Mouse (Mus musculus) liver, adult 2 months (tissue): ENCODE measurements around the gene Ndufc1. TPM values are rescaled to one million over a fixed set of nuclear protein-coding genes. Genes with fewer than 3 reads are reported as not detected.

Experiments
- DNase-seq: peaks from one replicate; pipeline ENCODE4 v3.0.0-alpha.2; 2011; ENCODE audit warnings: low read depth, low spot score; ENCODE audit errors: extremely low read depth
- H3K27ac ChIP-seq: fragments of 200-500 bp; replicated peaks from 2 replicates; pipeline ENCODE4 v1.5.1; 2012; ENCODE audit warnings: low read depth, mild to moderate bottlenecking, control low read depth, inconsistent platforms, low read length; ENCODE audit not compliant: insufficient read depth
- H3K27me3 ChIP-seq: fragments of 200-500 bp; 2 replicates; pipeline ENCODE4 v1.6.1; 2012; ENCODE audit warnings: mild to moderate bottlenecking, moderate library complexity, low read length, inconsistent platforms; ENCODE audit not compliant: control insufficient read depth, insufficient read depth
- H3K36me3 ChIP-seq: fragments of 200-500 bp; 2 replicates; pipeline ENCODE4 v1.6.1; 2012; ENCODE audit warnings: low read length, inconsistent platforms; ENCODE audit not compliant: control insufficient read depth, insufficient read depth
- H3K4me1 ChIP-seq: fragments of 200-500 bp; 2 replicates; pipeline ENCODE4 v1.6.1; 2011; ENCODE audit warnings: low read length; ENCODE audit not compliant: control insufficient read depth, insufficient read depth
- H3K4me3 ChIP-seq: fragments of 200-500 bp; 2 replicates; pipeline ENCODE4 v1.5.1; 2011; ENCODE audit warnings: low read depth, mild to moderate bottlenecking, control low read depth, low read length, moderate library complexity; ENCODE audit not compliant: insufficient read depth
- H3K79me2 ChIP-seq: fragments of 200-500 bp; 2 replicates; pipeline ENCODE4 v1.6.1; 2012; ENCODE audit warnings: inconsistent platforms, mild to moderate bottlenecking, low read length, moderate library complexity; ENCODE audit not compliant: control insufficient read depth, insufficient read depth
- H3K9ac ChIP-seq: fragments of 200-500 bp; 2 replicates; pipeline ENCODE4 v1.6.1; 2012; ENCODE audit warnings: low read depth, mild to moderate bottlenecking, control low read depth, inconsistent platforms, low read length
- CTCF ChIP-seq: fragments of 200-500 bp; IDR thresholded peaks from 2 replicates; pipeline ENCODE4 v1.5.1; 2011; ENCODE audit warnings: low read depth, low read length, control low read depth
- POLR2A ChIP-seq: fragments of 200-500 bp; IDR thresholded peaks from 2 replicates; pipeline ENCODE4 v1.6.1; 2011; ENCODE audit warnings: low read length, control low read depth; ENCODE audit not compliant: insufficient read depth; ENCODE audit errors: extremely low read depth
- WGBS: fragments of 180-500 bp; shearing (Covaris S2); methylation state at CpG from one replicate; pipeline ENCODE4 v1.1.7; 2018; 5-methylcytosine and 5-hydroxymethylcytosine counted together
- polyA plus RNA-seq: library from polyadenylated mRNA; depleted of rRNA; stranded (reverse); fragments of >200 nt; gene quantifications from 2 replicates; pipeline ENCODE4 v1.2.3, GENCODE M21; 2012
- total RNA-seq: library from RNA; depleted of rRNA; stranded (reverse); fragments of >200 nt; gene quantifications from 2 replicates; pipeline ENCODE4 v1.2.3, GENCODE M21; 2014

Gene Ndufc1
- total and polyA plus RNA-seq, 2 experiments: 104 to 231 TPM

- TF ChIP-seq POLR2A (no peak), CTCF (no peak)
- Histone ChIP-seq H3K4me1 (peaks cover 6% of the 10 kb centered on the region; the same call in 1 of the 2 replicates), H3K4me3 (peak overlapping the region; percentile 16; the same call in 1 of the 2 replicates), H3K27me3 (no peaks in the 10 kb centered on the region), H3K79me2 (no peaks in the 10 kb centered on the region), H3K9ac (peak overlapping the region; percentile 45; the same call in 1 of the 2 replicates), H3K27ac (peak overlapping the region; percentile 66), H3K36me3 (no peaks in the 10 kb centered on the region)
- WGBS: 26% methylated on average over 5 of the region's 5 CpGs
- DNase-seq: peak; percentile 44
These were observed 35.9 kb downstream of the Ndufc1 start for GRCm38 (mm10) chr3:51372883-51373282.

GRCm38 (mm10) chr3:51371826-51372225 is 37.0 kb downstream of the Ndufc1 start:
- Histone ChIP-seq H3K27ac (no peak overlapping the region), H3K27me3 (no peaks in the 10 kb centered on the region), H3K79me2 (no peaks in the 10 kb centered on the region), H3K4me1 (peaks cover 6% of the 10 kb centered on the region; the same call in 1 of the 2 replicates), H3K36me3 (no peaks in the 10 kb centered on the region), H3K9ac (no peak overlapping the region), H3K4me3 (no peak overlapping the region)
- no peak for DNase-seq
- 81% methylated on average over 2 of the region's 2 CpGs for WGBS
- TF ChIP-seq CTCF: no peak
- no peak for TF ChIP-seq POLR2A

GRCm38 (mm10) chr3:51368011-51368410 is 40.8 kb downstream of the Ndufc1 start:
- no peak for DNase-seq
- TF ChIP-seq CTCF (no peak), POLR2A (no peak)
- Histone ChIP-seq H3K36me3 (no peaks in the 10 kb centered on the region), H3K27ac (no peak overlapping the region), H3K9ac (no peak overlapping the region), H3K4me3 (no peak overlapping the region), H3K27me3 (no peaks in the 10 kb centered on the region), H3K4me1 (peaks cover 2% of the 10 kb centered on the region; the same call in 1 of the 2 replicates), H3K79me2 (no peaks in the 10 kb centered on the region)
- WGBS: 39% methylated on average over 4 of the region's 4 CpGs

- Histone ChIP-seq H3K27ac (no peak overlapping the region), H3K9ac (no peak overlapping the region), H3K27me3 (no peaks in the 10 kb centered on the region), H3K4me3 (no peak overlapping the region), H3K4me1 (no peaks in the 10 kb centered on the region), H3K79me2 (no peaks in the 10 kb centered on the region), H3K36me3 (no peaks in the 10 kb centered on the region)
- DNase-seq: no peak
- TF ChIP-seq CTCF (no peak), POLR2A (no peak)
- WGBS: 93% methylated on average over 4 of the region's 4 CpGs
These were observed 41.9 kb downstream of the Ndufc1 start for GRCm38 (mm10) chr3:51366926-51367325.

GRCm38 (mm10) chr3:51365517-51365882 is 43.3 kb downstream of the Ndufc1 start:
- Histone ChIP-seq H3K79me2 (no peaks in the 10 kb centered on the region), H3K27me3 (no peaks in the 10 kb centered on the region), H3K36me3 (no peaks in the 10 kb centered on the region), H3K27ac (no peak overlapping the region), H3K4me3 (no peak overlapping the region), H3K4me1 (no peaks in the 10 kb centered on the region), H3K9ac (no peak overlapping the region)
- TF ChIP-seq POLR2A (no peak), CTCF (no peak)
- 8% methylated on average over 3 of the region's 3 CpGs for WGBS
- DNase-seq: no peak

- H3K36me3 ChIP-seq: no peaks in the 10 kb centered on the region
- peak overlapping the region; percentile 49 for H3K4me3 ChIP-seq
- DNase-seq: peak; percentile 64
- H3K27me3 ChIP-seq: no peaks in the 10 kb centered on the region
- H3K4me1 ChIP-seq: no peaks in the 10 kb centered on the region
- 9% methylated on average over 31 of the region's 31 CpGs for WGBS
- no peaks in the 10 kb centered on the region for H3K79me2 ChIP-seq
- peak overlapping the region; percentile 25 for H3K9ac ChIP-seq
- TF ChIP-seq POLR2A: no peak
- TF ChIP-seq CTCF: peak; percentile 86
- H3K27ac ChIP-seq: no peak overlapping the region
These were observed 43.9 kb downstream of the Ndufc1 start for GRCm38 (mm10) chr3:51364703-51365516.
